Mouse (Mus musculus) MEL (cell line): ENCODE measurements around the gene Eml6.

ENCODE experiments used
- BHLHE40 ChIP-seq: IDR thresholded peaks from 2 replicates; pipeline ENCODE4 v1.6.1; 2012; ENCODE audit warnings: low read depth, mild to moderate bottlenecking, inconsistent platforms, low read length, improper control_type of control experiment, borderline replicate concordance
- CHD1 ChIP-seq: IDR thresholded peaks from 2 replicates; pipeline ENCODE4 v1.6.1; 2012; ENCODE audit warnings: low read depth, mild to moderate bottlenecking, inconsistent platforms, low read length, improper control_type of control experiment
- CTCF ChIP-seq, 3 experiments: IDR thresholded peaks in 2 of 3; conservative IDR thresholded peaks in 1 of 3; 2 replicates each; pipeline ENCODE4 v1.5.1; 2011 to 2012; ENCODE audit warnings: low read length in 3 of 3, low read depth in 2 of 3, mild to moderate bottlenecking in 2 of 3, improper control_type of control experiment in 1 of 3, inconsistent platforms in 1 of 3, mixed read lengths in 1 of 3, moderate library complexity in 1 of 3; ENCODE audit not compliant: control insufficient read depth in 1 of 3, insufficient read depth in 1 of 3, poor library complexity in 1 of 3, severe bottlenecking in 1 of 3
- EP300 ChIP-seq, 2 experiments: IDR thresholded peaks; 2 replicates each; pipeline ENCODE4 v1.6.1; 2011; ENCODE audit warnings: improper control_type of control experiment in 2 of 2, low read length in 2 of 2, low read depth in 1 of 2, mild to moderate bottlenecking in 1 of 2
- JUND ChIP-seq: IDR thresholded peaks from 2 replicates; pipeline ENCODE4 v1.6.1; 2011; ENCODE audit warnings: low read depth, mild to moderate bottlenecking, improper control_type of control experiment, low read length
- MAFK ChIP-seq: IDR thresholded peaks from 2 replicates; pipeline ENCODE4 v1.6.1; 2011; ENCODE audit warnings: low read depth, mild to moderate bottlenecking, low read length, improper control_type of control experiment, borderline replicate concordance
- MAX ChIP-seq: IDR thresholded peaks from 2 replicates; pipeline ENCODE4 v1.6.1; 2011; ENCODE audit warnings: low read length, improper control_type of control experiment
- MAZ ChIP-seq: IDR thresholded peaks from 2 replicates; pipeline ENCODE4 v1.6.1; 2012; ENCODE audit warnings: low read depth, mild to moderate bottlenecking, inconsistent platforms, low read length, improper control_type of control experiment
- POLR2A ChIP-seq, 2 experiments: IDR thresholded peaks; 2 replicates each; pipeline ENCODE4 v1.6.1; 2011 to 2012; ENCODE audit warnings: low read length in 2 of 2, mild to moderate bottlenecking in 2 of 2, control low read depth in 1 of 2, improper control_type of control experiment in 1 of 2, low read depth in 1 of 2, moderate library complexity in 1 of 2; ENCODE audit not compliant: control insufficient read depth in 1 of 2, insufficient read depth in 1 of 2, poor library complexity in 1 of 2
- TAL1 ChIP-seq: IDR thresholded peaks from 2 replicates; pipeline ENCODE4 v1.6.1; 2012; ENCODE audit warnings: mild to moderate bottlenecking, inconsistent platforms, low read length, moderate library complexity, mixed read lengths
- TBP ChIP-seq: IDR thresholded peaks from 2 replicates; pipeline ENCODE4 v1.8.0; 2011; ENCODE audit warnings: low read depth, low read length, improper control_type of control experiment
- ZC3H11A ChIP-seq: IDR thresholded peaks from 2 replicates; pipeline ENCODE4 v1.6.1; 2012; ENCODE audit warnings: low read depth, mild to moderate bottlenecking, inconsistent platforms, low read length, improper control_type of control experiment

DNA sequence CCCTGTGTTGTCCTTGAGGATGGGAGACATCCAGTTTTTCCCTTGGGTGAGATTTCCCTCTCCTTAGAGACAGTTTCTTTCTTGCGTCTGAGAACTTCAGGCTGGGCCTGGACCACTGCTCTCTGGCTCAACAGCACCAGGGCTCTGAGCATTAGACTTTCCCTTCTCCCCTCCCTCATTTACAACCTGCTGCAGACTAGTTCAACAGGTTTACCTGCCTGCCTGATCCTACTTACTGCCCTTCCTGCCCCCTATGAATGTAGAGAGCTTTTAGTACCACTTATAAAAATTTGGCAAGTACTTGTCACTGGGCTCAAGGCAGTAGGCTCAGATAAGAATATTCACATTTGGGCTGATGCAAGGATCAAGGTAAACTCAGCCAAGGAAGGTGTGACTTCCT lies 199.8 kb downstream of the Eml6 start:
- TF ChIP-seq CTCF (IDR thresholded peaks at IDR 0.05 in 2 of 3, conservative IDR thresholded peaks at IDR 0.05 in 1 of 3; ENCODE audit: control insufficient read depth in 1 of 3, insufficient read depth in 1 of 3, low read depth in 2 of 3, low read length in 3 of 3, poor library complexity in 1 of 3, severe bottlenecking in 1 of 3) (no peak), ZC3H11A (no peak), POLR2A (IDR thresholded peaks at IDR 0.05; ENCODE audit: control insufficient read depth in 1 of 2, insufficient read depth in 1 of 2, low read depth in 1 of 2, low read length in 2 of 2, poor library complexity in 1 of 2) (no peak), EP300 (IDR thresholded peaks at IDR 0.05; ENCODE audit: low read depth in 1 of 2, low read length in 2 of 2) (peak; percentile 42 to 51; a peak in 1 of 4 replicates), TBP (no peak), TAL1 (no peak), JUND (no peak), MAZ (no peak), BHLHE40 (no peak), MAFK (no peak), CHD1 (no peak), MAX (no peak)
